19 mouse cellular contexts compared by ENCODE assay signal in genomic region chr17:83085792-83086475, GRCm38 (mm10).
DNase-seq lines count a peak whose midpoint lies in the region; ATAC-seq and TF ChIP-seq lines count a peak whose summit lies in the region.
"Had no signal": no experiment of that assay in that cellular context is flagged by ENCODE, and none has a peak within 500 bp of the region (broad histone marks: within the 10 kb centered on the region; RNA-seq: fewer than 3 reads in every experiment).

No protein-coding gene starts in this region.

- peaks cover 29% of the 10 kb centered on the region for H3K4me1 ChIP-seq in forebrain, embryonic 16.5 days (replicated peaks; ENCODE audit: control insufficient read depth, insufficient read depth, low read length)
- no peaks in the 10 kb centered on the region; the same call in 1 of the 2 replicates for H3K4me1 ChIP-seq in forebrain, embryonic 12.5 days
- H3K4me1 ChIP-seq in kidney, embryonic 14.5 days (ENCODE audit: control insufficient read depth, insufficient read depth, low read length), result peaks cover 20% of the 10 kb centered on the region; the same call in 1 of the 2 replicates

- no peak overlapping the region for H3K4me2 ChIP-seq in forebrain, embryonic 16.5 days (ENCODE audit: low read length)
- H3K4me2 ChIP-seq in forebrain, embryonic 12.5 days, result no peak overlapping the region
- H3K4me2 ChIP-seq in kidney, embryonic 14.5 days (replicated peaks; ENCODE audit: low read depth, low read length), result no peak overlapping the region
- H3K4me2 ChIP-seq: embryonic facial prominence, embryonic 12.5 days; hindbrain, embryonic 13.5 days had no signal

- no peak overlapping the region; the same call in 1 of the 2 replicates for H3K27ac ChIP-seq in forebrain, embryonic 16.5 days (ENCODE audit: low read length)
- no peak overlapping the region for H3K27ac ChIP-seq in forebrain, embryonic 12.5 days
- no peak overlapping the region for H3K27ac ChIP-seq in kidney, embryonic 14.5 days (ENCODE audit: low read depth, low read length)
- H3K27ac ChIP-seq: embryonic facial prominence, embryonic 12.5 days; hindbrain, embryonic 13.5 days; hindbrain, postnatal 0 days had no signal

- no peak overlapping the region for H3K4me3 ChIP-seq in forebrain, embryonic 16.5 days (replicated peaks; ENCODE audit: low read length)
- H3K4me3 ChIP-seq in forebrain, embryonic 12.5 days (replicated peaks), result no peak overlapping the region
- no peak overlapping the region for H3K4me3 ChIP-seq in kidney, embryonic 14.5 days (ENCODE audit: low read length)
- H3K4me3 ChIP-seq: embryonic facial prominence, embryonic 12.5 days; hindbrain, embryonic 13.5 days had no signal

- TF ChIP-seq POLR2A in brain, embryonic 14.5 days (IDR thresholded peaks at IDR 0.05; ENCODE audit: borderline replicate concordance, extremely low read depth, insufficient read depth, insufficient read length, poor library complexity, severe bottlenecking), result no peak

- H3K27me3 ChIP-seq in forebrain, embryonic 16.5 days (replicated peaks; ENCODE audit: control insufficient read depth, insufficient read depth, low read length), result no peaks in the 10 kb centered on the region
- no peaks in the 10 kb centered on the region for H3K27me3 ChIP-seq in forebrain, embryonic 12.5 days
- no peaks in the 10 kb centered on the region for H3K27me3 ChIP-seq in kidney, embryonic 14.5 days (ENCODE audit: control insufficient read depth, insufficient read depth, low read length)

- peak; percentile 31 for ATAC-seq in forebrain, embryonic 16.5 days
- ATAC-seq in forebrain, embryonic 12.5 days (ENCODE audit: low FRiP score), result no peak
- no peak for ATAC-seq in kidney, embryonic 14.5 days (ENCODE audit: low FRiP score, low TSS enrichment)
- ATAC-seq in activated CD4-positive, CD25-positive, alpha-beta regulatory T cell, adult 4 months, result no peak
- ATAC-seq: CD4-positive, CD25-positive, alpha-beta regulatory T cell, adult 4 months; hindbrain, postnatal 0 days had no signal

- H3K9ac ChIP-seq in forebrain, embryonic 16.5 days (replicated peaks; ENCODE audit: low read depth, low read length), result no peak overlapping the region
- no peak overlapping the region for H3K9ac ChIP-seq in forebrain, embryonic 12.5 days
- no peak overlapping the region for H3K9ac ChIP-seq in kidney, embryonic 14.5 days (ENCODE audit: low read depth, low read length)
- H3K9ac ChIP-seq: embryonic facial prominence, embryonic 12.5 days; hindbrain, embryonic 13.5 days had no signal

- no peak for TF ChIP-seq CTCF in brain, embryonic 14.5 days (IDR thresholded peaks at IDR 0.05; ENCODE audit: borderline replicate concordance, extremely low read depth, insufficient read depth, insufficient read length)

- 54% methylated on average over 10 of the region's 10 CpGs for WGBS in forebrain, embryonic 16.5 days
- WGBS in forebrain, embryonic 12.5 days, result 79% methylated on average over 10 of the region's 10 CpGs
- 90% methylated on average over 10 of the region's 10 CpGs for WGBS in kidney, embryonic 14.5 days

- no peaks in the 10 kb centered on the region for H3K36me3 ChIP-seq in forebrain, embryonic 16.5 days (ENCODE audit: control insufficient read depth, insufficient read depth)
- no peaks in the 10 kb centered on the region for H3K36me3 ChIP-seq in forebrain, embryonic 12.5 days (replicated peaks)
- H3K36me3 ChIP-seq in kidney, embryonic 14.5 days (ENCODE audit: control insufficient read depth, insufficient read depth, low read length), result no peaks in the 10 kb centered on the region
- H3K36me3 ChIP-seq: embryonic facial prominence, embryonic 12.5 days; G1E; hindbrain, embryonic 13.5 days had no signal

- peak; percentile 42 to 53 for DNase-seq in cerebellum, postnatal 10 days
- DNase-seq in cerebellum, adult 11 months, result no peak
- peak; percentile 40 for DNase-seq in Muller cell, postnatal 12 days (ENCODE audit: inconsistent ontology term)
- DNase-seq in brain, embryonic 14.5 days (ENCODE audit: low read depth), result peak; percentile 55
- DNase-seq: adrenal gland, adult 8-10 months; adrenal gland, postnatal 36 days; gastrocnemius, postnatal 14 days; heart, postnatal 10 days; kidney, adult 11 months; kidney, adult 9 months had no signal

- no peaks in the 10 kb centered on the region for H3K9me3 ChIP-seq in forebrain, embryonic 16.5 days (ENCODE audit: control insufficient read depth, low read length)
- H3K9me3 ChIP-seq in forebrain, embryonic 12.5 days, result 0 out of 2 replicates have a peak, but pooled peaks cover 5% of the 10 kb centered on the region
- H3K9me3 ChIP-seq in kidney, embryonic 14.5 days (ENCODE audit: control insufficient read depth, low read length), result no peaks in the 10 kb centered on the region
- H3K9me3 ChIP-seq: embryonic facial prominence, embryonic 12.5 days; hindbrain, embryonic 13.5 days had no signal
